Mouse (Mus musculus) telencephalon, adult 2 months (tissue): ENCODE results near the gene Cntn4.

ENCODE experiments used
- DNase-seq: peaks from one replicate; pipeline ENCODE4 v3.0.0-alpha.2; 2011; ENCODE audit warnings: low read depth, low spot score

The Cntn4 gene

GRCm38 (mm10) chr6:105677149-105678031, at the start of gene Cntn4:
TSS of gene Cntn4 (plus strand) at chr6:105677660.
- no peak for DNase-seq

DNA sequence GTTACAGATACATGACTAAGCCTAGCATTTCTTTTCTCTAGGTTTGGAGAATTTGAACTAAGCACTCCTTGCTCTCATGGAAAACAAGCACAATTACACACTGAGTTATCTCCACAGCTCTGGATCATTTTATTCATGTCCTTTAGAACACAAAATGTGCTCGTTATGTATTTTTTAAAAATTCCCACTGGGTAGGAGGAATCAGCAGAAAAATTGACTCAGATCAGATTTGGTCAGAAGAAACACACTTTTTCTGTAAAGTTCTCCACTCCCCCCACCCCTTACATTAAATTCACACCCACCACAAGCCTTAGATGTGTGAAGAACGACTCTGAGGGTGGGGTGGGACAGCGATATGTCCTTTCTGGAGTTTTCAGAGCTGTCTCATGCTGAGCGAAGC, 3.2 kb upstream of the Cntn4 start:
- no peak for DNase-seq

- DNase-seq = peak; percentile 46
Measured at GRCm38 (mm10) chr6:105675099-105675498, 2.4 kb upstream of the Cntn4 start.

DNA sequence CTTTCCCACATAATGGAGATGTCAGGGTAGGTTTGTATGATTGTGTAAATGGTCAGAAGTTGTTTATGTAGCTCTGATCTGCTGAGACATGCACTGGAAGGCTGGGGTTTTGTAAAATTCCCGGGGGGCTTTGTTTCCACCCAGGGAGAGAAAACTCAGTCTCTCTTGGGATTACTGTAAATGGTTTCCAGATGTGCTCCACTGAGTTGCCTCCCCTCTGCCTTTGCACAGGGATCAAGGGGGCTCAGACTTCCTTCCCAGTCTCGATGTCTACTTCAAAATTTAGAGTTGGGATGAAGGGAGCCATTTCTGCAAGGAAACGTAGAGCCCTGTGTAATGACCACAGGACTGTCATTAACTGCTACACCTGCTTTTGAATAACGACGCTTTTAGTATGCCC, 823 bp upstream of the Cntn4 start:
- no peak for DNase-seq

DNA sequence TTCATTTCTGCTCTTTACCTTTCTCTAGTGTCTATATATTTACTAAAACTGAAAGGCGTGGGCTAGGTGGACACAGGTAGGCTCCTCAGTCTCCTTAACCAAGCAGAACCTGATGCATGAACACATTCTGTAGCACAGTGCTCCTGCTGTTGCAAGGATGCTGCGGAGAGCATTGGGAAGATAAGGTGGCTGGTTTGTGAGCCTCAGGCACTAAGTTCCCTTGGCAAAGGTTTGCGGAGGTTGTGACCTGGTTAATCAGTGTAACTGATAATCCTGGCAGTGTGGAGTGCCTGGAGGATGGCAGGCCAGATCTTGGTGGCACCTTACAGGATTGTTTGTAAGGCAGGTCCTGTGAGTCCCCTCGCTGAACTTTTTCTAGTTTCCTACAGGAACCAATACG, 1.3 kb downstream of the Cntn4 start:
- no peak for DNase-seq

DNA sequence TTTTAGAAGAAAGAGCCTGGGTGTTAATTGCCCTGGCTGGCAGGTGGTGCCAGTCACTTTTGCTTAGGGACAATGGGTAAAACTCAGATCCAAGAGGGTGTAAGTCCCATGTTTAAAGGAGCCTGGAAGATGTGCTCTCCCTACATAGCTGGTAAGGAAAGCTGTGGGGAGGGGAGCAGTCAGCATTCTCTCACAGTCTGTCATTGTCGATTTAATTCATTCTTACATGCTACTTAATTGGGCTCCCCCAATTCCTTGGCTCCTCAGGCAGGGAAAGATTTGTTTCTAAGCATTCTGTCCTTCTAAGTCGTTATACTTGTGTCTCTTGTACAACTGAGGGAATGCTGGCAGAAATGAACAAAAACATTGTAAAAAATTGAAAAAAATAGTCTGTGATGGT, 4.0 kb downstream of the Cntn4 start:
- no peak for DNase-seq

DNA sequence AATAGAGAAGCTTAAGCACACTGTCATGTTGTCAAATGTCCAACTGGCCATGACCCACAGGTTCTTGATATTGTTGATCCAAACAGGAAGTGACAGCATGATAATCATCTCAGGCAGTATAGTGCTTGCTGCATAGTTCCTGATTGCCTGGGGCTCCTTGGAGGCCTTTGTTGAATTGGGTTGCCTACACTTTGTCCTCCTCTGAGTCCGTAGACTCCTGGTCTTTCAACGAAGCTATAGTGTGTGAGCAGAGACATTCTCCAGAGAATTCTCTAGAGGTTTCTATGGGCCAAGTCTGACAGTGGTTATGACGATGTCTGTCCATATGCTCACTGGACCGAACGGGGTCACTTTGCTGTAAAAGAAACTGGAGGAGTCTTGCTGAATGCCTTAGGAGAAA, 5.8 kb downstream of the Cntn4 start:
- DNase-seq = no peak

- no peak for DNase-seq
Measured at GRCm38 (mm10) chr6:105684123-105684522, 6.7 kb downstream of the Cntn4 start.

GRCm38 (mm10) chr6:105688195-105688594, 10.7 kb downstream of the Cntn4 start:
- DNase-seq = no peak

- no peak for DNase-seq
Measured at GRCm38 (mm10) chr6:105742026-105742425, 64.6 kb downstream of the Cntn4 start.

GRCm38 (mm10) chr6:105780616-105781015, 103.2 kb downstream of the Cntn4 start:
- DNase-seq = peak; percentile 57

GRCm38 (mm10) chr6:105788462-105788861, 111.0 kb downstream of the Cntn4 start:
- DNase-seq = peak; percentile 10

GRCm38 (mm10) chr6:105835099-105835498, 157.6 kb downstream of the Cntn4 start:
- DNase-seq = no peak

DNA sequence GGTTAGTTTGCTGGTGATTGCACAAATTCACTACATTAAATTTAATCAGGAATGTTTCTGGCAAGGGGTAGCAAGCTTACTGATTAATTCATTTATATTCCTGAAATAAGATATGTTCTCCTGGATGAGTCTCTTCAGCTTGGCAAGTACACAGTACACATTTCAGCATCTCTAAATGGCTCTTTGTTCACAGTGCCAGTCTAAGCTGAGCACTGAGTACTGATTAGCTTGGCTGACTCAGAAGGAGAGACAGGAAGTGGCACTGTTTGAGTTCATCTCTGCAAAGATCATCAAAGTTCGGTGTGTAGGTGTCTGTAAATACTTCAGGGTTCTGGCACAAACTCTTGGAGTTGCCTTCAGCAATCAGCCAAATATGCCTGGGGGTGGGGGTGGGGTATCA, 169.8 kb downstream of the Cntn4 start:
- peak; percentile 74 for DNase-seq

DNA sequence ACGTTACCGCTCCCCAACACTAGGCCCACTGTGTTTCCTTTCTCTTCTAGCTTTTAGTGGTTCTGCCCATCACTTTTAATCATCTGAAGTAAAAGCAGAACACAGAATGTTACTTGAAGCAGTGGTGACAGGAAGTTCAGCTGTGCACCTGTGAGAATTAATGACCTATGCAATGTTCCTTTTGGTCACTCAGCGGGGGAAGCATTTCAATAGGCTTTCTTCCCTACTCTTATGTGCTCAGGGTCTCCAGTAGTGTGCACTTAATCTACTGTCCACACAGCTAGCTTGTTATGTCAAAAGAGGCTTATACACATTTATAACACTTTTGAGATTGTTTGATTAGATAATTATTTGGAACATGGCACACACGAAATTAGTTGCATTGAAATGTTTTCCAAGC, 215.4 kb downstream of the Cntn4 start:
- DNase-seq = no peak

GRCm38 (mm10) chr6:105938485-105938884, 261.0 kb downstream of the Cntn4 start:
- no peak for DNase-seq

GRCm38 (mm10) chr6:105939303-105939702, 261.8 kb downstream of the Cntn4 start:
- peak; percentile 55 for DNase-seq

GRCm38 (mm10) chr6:105940591-105940990, 263.1 kb downstream of the Cntn4 start:
- DNase-seq = peak; percentile 87

DNA sequence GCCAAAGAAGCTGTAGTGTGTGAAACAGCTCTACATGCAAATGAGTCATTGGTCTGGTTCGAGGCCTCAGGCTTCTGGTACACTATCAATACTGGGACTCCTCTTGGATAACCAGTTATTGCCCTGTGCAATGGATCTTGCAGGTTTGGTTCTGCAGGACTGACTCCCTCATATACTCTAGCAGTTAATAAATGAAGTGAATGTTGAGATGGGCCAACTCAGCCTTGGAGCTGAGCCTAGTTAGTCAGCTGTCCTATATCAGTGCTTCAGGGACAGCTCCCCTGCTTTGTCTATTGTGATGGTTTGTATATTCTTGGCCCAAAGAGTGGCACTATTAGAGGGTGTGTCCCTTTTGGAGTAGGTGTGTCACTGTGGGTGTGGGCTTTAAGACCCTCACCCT, 314.0 kb downstream of the Cntn4 start:
- DNase-seq = no peak

- no peak for DNase-seq
Measured at GRCm38 (mm10) chr6:106013018-106013417, 335.6 kb downstream of the Cntn4 start.

- no peak for DNase-seq
Measured at GRCm38 (mm10) chr6:106015126-106015525, 337.7 kb downstream of the Cntn4 start.

DNA sequence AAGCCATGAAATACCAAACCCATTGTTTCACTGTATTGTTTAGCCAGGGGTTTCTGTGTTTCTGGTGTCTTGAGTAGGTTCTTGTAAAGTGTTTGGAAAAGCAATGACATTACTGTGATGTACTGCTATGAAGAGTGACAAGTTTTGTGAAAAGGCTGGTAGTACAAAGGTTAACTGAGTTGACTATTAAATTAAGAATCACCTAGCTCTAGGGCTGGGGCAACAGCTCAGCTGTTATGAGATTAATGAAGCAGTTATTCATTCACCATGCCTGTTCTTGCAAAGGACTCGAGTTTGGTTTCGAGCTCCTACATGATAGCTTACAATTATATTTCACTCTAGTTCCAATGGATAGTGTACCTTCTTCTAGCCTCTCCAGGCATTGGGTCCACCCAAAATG, 371.4 kb downstream of the Cntn4 start:
- no peak for DNase-seq

- DNase-seq = peak; percentile 32
Measured at GRCm38 (mm10) chr6:106056123-106056522, 378.7 kb downstream of the Cntn4 start.
